ENCODE assay signal across 25 mouse cellular contexts in genomic region chr2:146359676-146360075, GRCm38 (mm10).
"Had no signal": no experiment of that assay in that cellular context is flagged by ENCODE, and none has a peak within 500 bp of the region (broad histone marks: within the 10 kb centered on the region; RNA-seq: fewer than 3 reads in every experiment).

No protein-coding gene starts in this region.

- H3K27ac ChIP-seq: gastrocnemius, adult 2 months; heart, adult 2 months; heart, embryonic 13.5 days; heart, embryonic 15.5 days; hindbrain, embryonic 13.5 days; hindbrain, embryonic 15.5 days; hindbrain, postnatal 0 days; kidney, embryonic 15.5 days; kidney, postnatal 0 days; limb, embryonic 13.5 days; limb, embryonic 15.5 days; liver, embryonic 12.5 days; liver, embryonic 14.5 days had no signal

- H3K36me3 ChIP-seq: heart, embryonic 15.5 days; hindbrain, embryonic 13.5 days; kidney, embryonic 15.5 days; limb, embryonic 13.5 days; limb, embryonic 15.5 days; liver, embryonic 12.5 days had no signal

- H3K9ac ChIP-seq: heart, embryonic 13.5 days; heart, embryonic 15.5 days; hindbrain, embryonic 13.5 days; hindbrain, embryonic 15.5 days; kidney, embryonic 15.5 days; limb, embryonic 13.5 days; limb, embryonic 15.5 days; liver, embryonic 12.5 days; liver, embryonic 14.5 days had no signal

- H3K4me2 ChIP-seq: heart, embryonic 13.5 days; heart, embryonic 15.5 days; hindbrain, embryonic 13.5 days; hindbrain, embryonic 15.5 days; kidney, embryonic 15.5 days; limb, embryonic 13.5 days; limb, embryonic 15.5 days; liver, embryonic 12.5 days had no signal

- DNase-seq: gastrocnemius, adult 2 months; gastrocnemius, postnatal 10 days; gastrocnemius, postnatal 25 days; heart, adult 11 months; heart, adult 2 months; kidney, adult 11 months; kidney, adult 2 months; kidney, adult 9 months; kidney, postnatal 14 days; kidney, postnatal 36 days; layer of hippocampus, adult 9-11 months; layer of hippocampus, postnatal 36 days; left cerebral cortex, postnatal 4 days had no signal

- H3K9me3 ChIP-seq: heart, embryonic 13.5 days; heart, embryonic 15.5 days; hindbrain, embryonic 13.5 days; hindbrain, embryonic 15.5 days; kidney, embryonic 15.5 days; limb, embryonic 13.5 days; limb, embryonic 15.5 days; liver, embryonic 12.5 days had no signal

- H3K27me3 ChIP-seq: heart, embryonic 13.5 days; heart, embryonic 15.5 days; hindbrain, embryonic 13.5 days; hindbrain, embryonic 15.5 days; kidney, embryonic 15.5 days; limb, embryonic 13.5 days; limb, embryonic 15.5 days; liver, embryonic 12.5 days had no signal

- H3K4me1 ChIP-seq: hindbrain, embryonic 13.5 days; hindbrain, embryonic 15.5 days; kidney, embryonic 15.5 days; liver, embryonic 12.5 days had no signal

- H3K4me3 ChIP-seq: gastrocnemius, adult 2 months; heart, adult 2 months; heart, embryonic 13.5 days; heart, embryonic 15.5 days; hindbrain, embryonic 13.5 days; hindbrain, embryonic 15.5 days; kidney, embryonic 15.5 days; limb, embryonic 13.5 days; limb, embryonic 15.5 days; liver, embryonic 12.5 days had no signal

- ATAC-seq: hindbrain, postnatal 0 days; intestine, embryonic 16.5 days; liver, embryonic 12.5 days had no signal
